ENCODE assay signal across 8 mouse cellular contexts in the genomic region with DNA sequence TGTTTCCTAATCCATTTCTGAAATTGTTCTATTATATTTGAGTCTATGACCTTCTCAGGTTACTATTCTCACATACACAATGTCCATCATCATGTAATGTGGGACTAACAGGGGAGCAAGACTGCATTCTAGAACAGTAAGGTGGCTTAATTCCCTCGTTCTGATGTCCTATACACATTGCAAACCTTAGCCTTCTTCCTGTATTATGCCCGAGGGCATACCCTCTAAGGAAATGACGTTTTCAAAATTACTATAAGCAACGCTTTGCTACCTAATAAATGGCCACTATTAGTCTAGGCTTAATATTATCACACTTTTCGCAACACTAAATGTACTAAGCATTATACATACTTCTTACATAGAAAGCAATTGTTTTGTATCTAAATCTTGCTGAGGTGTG. TPM values are rescaled to one million over a fixed set of nuclear protein-coding genes. Genes with fewer than 3 reads are reported as not detected.
DNase-seq lines count a peak whose midpoint lies in the region; ATAC-seq and TF ChIP-seq lines count a peak whose summit lies in the region.

No protein-coding gene starts in this region.

- H3K27ac ChIP-seq in heart, adult 2 months: peak overlapping the region; percentile 89
- H3K27ac ChIP-seq in hindbrain, embryonic 10.5 days: peak overlapping the region; percentile 95

- ATAC-seq in G1E (ENCODE audit: extremely low read depth, insufficient number of reproducible peaks, low FRiP score, poor library complexity, severe bottlenecking): no peak
- ATAC-seq in megakaryocyte, adult 5-6 weeks (ENCODE audit: poor library complexity, severe bottlenecking): peak; percentile 34; the same call in 1 of the 2 replicates

- 11% methylated on average over 5 of the region's 5 CpGs for WGBS in heart, adult 2 months
- WGBS in hindbrain, embryonic 10.5 days: 25% methylated on average over 5 of the region's 5 CpGs

- H3K9ac ChIP-seq in heart, adult 2 months (ENCODE audit: low read depth, low read length): peak overlapping the region; percentile 68

- no peak for TF ChIP-seq POLR2A in heart, adult 2 months (IDR thresholded peaks at IDR 0.05; ENCODE audit: insufficient read depth, low read depth, low read length)

- peak overlapping the region; percentile 93 for H3K4me3 ChIP-seq in heart, adult 2 months
- peak overlapping the region; percentile 81 for H3K4me3 ChIP-seq in G1E (ENCODE audit: low read depth, low read length)
- H3K4me3 ChIP-seq in hindbrain, embryonic 10.5 days: peak overlapping the region; percentile 83

- no peak for DNase-seq in heart, adult 2 months
- DNase-seq in heart, adult 9 months (ENCODE audit: low spot score in 2 of 2): no peak
- no peak for DNase-seq in G1E (ENCODE audit: low spot score)
- no peak for DNase-seq in hindbrain, embryonic 10.5 days (ENCODE audit: low spot score)
- DNase-seq in ovary, postnatal 10 days (ENCODE audit: low spot score): no peak
- DNase-seq in natural killer cell, adult 2 months (ENCODE audit: low spot score in 2 of 2): no peak
- DNase-seq in left cerebral cortex, adult 18-20 months (ENCODE audit: low spot score in 2 of 2): no peak

- peaks cover 3% of the 10 kb centered on the region; the same call in 1 of the 2 replicates for H3K9me3 ChIP-seq in G1E (replicated peaks)
- no peaks in the 10 kb centered on the region for H3K9me3 ChIP-seq in hindbrain, embryonic 10.5 days

- peaks cover 2% of the 10 kb centered on the region; the same call in 1 of the 2 replicates for H3K36me3 ChIP-seq in heart, adult 2 months (ENCODE audit: control insufficient read depth, insufficient read depth, low read length)
- H3K36me3 ChIP-seq in G1E (replicated peaks): peaks cover 61% of the 10 kb centered on the region
- H3K36me3 ChIP-seq in hindbrain, embryonic 10.5 days: peaks cover 32% of the 10 kb centered on the region

- TF ChIP-seq CTCF in heart, adult 2 months (IDR thresholded peaks at IDR 0.05): no peak
- TF ChIP-seq CTCF in G1E (IDR thresholded peaks at IDR 0.05; ENCODE audit: low read depth, low read length): no peak

- intact Hi-C loops in heart, adult 2 months (cut with DNase I): loop anchor here (1.0 to 5.0 kb wide), 3 partner anchors 39 to 77 kb away; partner anchors contain the start of genes Adipor1 and Klhl12

- H3K4me1 ChIP-seq in heart, adult 2 months (ENCODE audit: control insufficient read depth, insufficient read depth, low read length): peaks cover 4% of the 10 kb centered on the region
- H3K4me1 ChIP-seq in G1E (ENCODE audit: insufficient read depth, low read depth, low read length): peaks cover 34% of the 10 kb centered on the region
- peaks cover 20% of the 10 kb centered on the region for H3K4me1 ChIP-seq in hindbrain, embryonic 10.5 days (replicated peaks)

- no peak for TF ChIP-seq EP300 in heart, adult 2 months (IDR thresholded peaks at IDR 0.05; ENCODE audit: insufficient read depth, low read depth, low read length)

- H3K79me2 ChIP-seq in heart, adult 2 months (replicated peaks; ENCODE audit: control insufficient read depth, insufficient read depth, low read length): no peaks in the 10 kb centered on the region; the same call in 1 of the 2 replicates

- H3K27me3 ChIP-seq in heart, adult 2 months (ENCODE audit: control insufficient read depth, insufficient read depth, low read length): no peaks in the 10 kb centered on the region
- no peaks in the 10 kb centered on the region for H3K27me3 ChIP-seq in G1E (ENCODE audit: insufficient read depth, low read length)
- H3K27me3 ChIP-seq in hindbrain, embryonic 10.5 days (ENCODE audit: insufficient read depth, poor library complexity, severe bottlenecking): no peaks in the 10 kb centered on the region

RNA-seq across cellular contexts. Expression of gene Rabif, which starts 0.5 kb away (rescaled TPM):
- 1 to 10 TPM; 8.6 to 9.1 TPM for total RNA-seq in heart, adult 2 months (2021)
- polyA plus RNA-seq in heart, adult 2 months (2012; rRNA removed): 9.1 and 14.9 TPM in 2 replicates
- 24.7 and 27.9 TPM in 2 replicates for total RNA-seq in G1E (2014; fragmentation: Nextera tagmentation)
- total RNA-seq in G1E (2017): 32.2 and 33.5 TPM in 2 replicates
- polyA plus RNA-seq in G1E (2012): 9.2 and 12.8 TPM in 2 replicates
- polyA plus RNA-seq in hindbrain, embryonic 10.5 days (2016; fragmentation: Nextera tagmentation; extraction: Ambion mirVana): 43.8 and 45.0 TPM in 2 replicates
- total RNA-seq in megakaryocyte, adult 5-6 weeks (2015): 20.6 and 24.1 TPM in 2 replicates
- total RNA-seq in megakaryocyte, adult 5-6 weeks (2017): 16.1 and 18.6 TPM in 2 replicates
- total RNA-seq in left cerebral cortex, adult 18-20 months (2021): 10 to 100 TPM; 27.5 to 28.1 TPM

RNA-seq across cellular contexts. Expression of gene Klhl12, which starts 38.6 kb away (rescaled TPM):
- total RNA-seq in heart, adult 2 months (2021): 10 to 100 TPM; 20.2 to 21.8 TPM
- polyA plus RNA-seq in heart, adult 2 months (2012; rRNA removed): 9.3 and 15.7 TPM in 2 replicates
- 26.2 and 42.8 TPM in 2 replicates for total RNA-seq in G1E (2014; fragmentation: Nextera tagmentation)
- total RNA-seq in G1E (2017): 36.9 and 39.0 TPM in 2 replicates
- polyA plus RNA-seq in G1E (2012): 4.8 and 5.1 TPM in 2 replicates
- polyA plus RNA-seq in hindbrain, embryonic 10.5 days (2016; fragmentation: Nextera tagmentation; extraction: Ambion mirVana): 31.7 and 37.2 TPM in 2 replicates
- 10.0 and 10.2 TPM in 2 replicates for total RNA-seq in megakaryocyte, adult 5-6 weeks (2015)
- total RNA-seq in megakaryocyte, adult 5-6 weeks (2017): 11.2 and 12.8 TPM in 2 replicates
- 10 to 100 TPM; 37.0 to 37.3 TPM for total RNA-seq in left cerebral cortex, adult 18-20 months (2021)

RNA-seq across cellular contexts. Expression of gene Mgat4e, which starts 55.5 kb away (rescaled TPM):
- total RNA-seq in heart, adult 2 months (2021): not detected
- polyA plus RNA-seq in heart, adult 2 months (2012; rRNA removed): 0.20 TPM in 1 of 2 replicates, not detected in the other
- not detected in 2 replicates for total RNA-seq in G1E (2014; fragmentation: Nextera tagmentation)
- total RNA-seq in G1E (2017): 0.38 and 0.64 TPM in 2 replicates
- not detected in 2 replicates for polyA plus RNA-seq in G1E (2012)
- polyA plus RNA-seq in hindbrain, embryonic 10.5 days (2016; fragmentation: Nextera tagmentation; extraction: Ambion mirVana): not detected in 2 replicates
- not detected in 2 replicates for total RNA-seq in megakaryocyte, adult 5-6 weeks (2015)
- not detected in 2 replicates for total RNA-seq in megakaryocyte, adult 5-6 weeks (2017)
- total RNA-seq in left cerebral cortex, adult 18-20 months (2021): not detected
